Mouse (Mus musculus) megakaryocyte, adult 5-6 weeks (primary cell): ENCODE results near the gene Galnt14. TPM values are rescaled to one million over a fixed set of nuclear protein-coding genes. Genes with fewer than 3 reads are reported as not detected.

Experiments
- ATAC-seq: 2 replicates; pipeline ENCODE4 v1.8.0; 2016; ENCODE audit warnings: mild to moderate bottlenecking, inconsistent platforms; ENCODE audit not compliant: poor library complexity, severe bottlenecking
- total RNA-seq, 2 experiments: library from RNA; stranded (forward) in 1 of 2; stranded (reverse) in 1 of 2; fragments of 153-499, 151-499 nt in 1 of 2; fragments of 221-1000, 200-1000 nt in 1 of 2; gene quantifications; 2 replicates each; pipeline versions ENCODE4 v1.2.3 to v1.2.4; 2015 to 2017

The Galnt14 gene
- total RNA-seq, 2 experiments from 2014 or later, result not detected

GRCm38 (mm10) chr17:73514862-73515261 is 195.4 kb downstream of the Galnt14 start:
- ATAC-seq, result no peak

- ATAC-seq, result no peak
Observed at GRCm38 (mm10) chr17:73514258-73514657, 196.0 kb downstream of the Galnt14 start.

- no peak for ATAC-seq
Observed at GRCm38 (mm10) chr17:73512844-73513243, 197.4 kb downstream of the Galnt14 start.

GRCm38 (mm10) chr17:73507804-73508535 is 202.3 kb downstream of the Galnt14 start:
- ATAC-seq, result no peak

- no peak for ATAC-seq
Observed at GRCm38 (mm10) chr17:73504111-73504510, 206.1 kb downstream of the Galnt14 start.

- no peak for ATAC-seq
Observed at GRCm38 (mm10) chr17:73502613-73503012, 207.6 kb downstream of the Galnt14 start.

- no peak for ATAC-seq
Observed at GRCm38 (mm10) chr17:73489519-73489918, 220.7 kb downstream of the Galnt14 start.

GRCm38 (mm10) chr17:73487792-73488191 is 222.5 kb downstream of the Galnt14 start:
- no peak for ATAC-seq

- ATAC-seq, result no peak
Observed at GRCm38 (mm10) chr17:73487380-73487779, 222.9 kb downstream of the Galnt14 start.

- ATAC-seq, result no peak
Observed at GRCm38 (mm10) chr17:73477096-73478076, 232.9 kb downstream of the Galnt14 start.

- ATAC-seq, result no peak
Observed at GRCm38 (mm10) chr17:73474371-73474770, 235.9 kb downstream of the Galnt14 start.

- no peak for ATAC-seq
Observed at GRCm38 (mm10) chr17:73473012-73473411, 237.2 kb downstream of the Galnt14 start.

- no peak for ATAC-seq
Observed at GRCm38 (mm10) chr17:73460874-73461273, 249.4 kb downstream of the Galnt14 start.

- no peak for ATAC-seq
Observed at GRCm38 (mm10) chr17:73458741-73459140, 251.5 kb downstream of the Galnt14 start.

GRCm38 (mm10) chr17:73456551-73456950 is 253.7 kb downstream of the Galnt14 start:
- ATAC-seq, result no peak

GRCm38 (mm10) chr17:73453646-73454045 is 256.6 kb downstream of the Galnt14 start:
- ATAC-seq, result no peak

- no peak for ATAC-seq
Observed at GRCm38 (mm10) chr17:73452151-73452760, 258.0 kb downstream of the Galnt14 start.

GRCm38 (mm10) chr17:73449104-73449503 is 261.1 kb downstream of the Galnt14 start:
- ATAC-seq, result no peak
